Mouse (Mus musculus) stomach, embryonic 16.5 days (tissue): ENCODE results near the gene Ppp1r16b. TPM values are rescaled to one million over a fixed set of nuclear protein-coding genes. Genes with fewer than 3 reads are reported as not detected.
A peak's percentile ranks its signal among the peaks of the same experiment; 100 is the strongest.

Source experiments
- ATAC-seq: fragments of 200-750 bp; cut with Nextera tagmentation; 2 replicates; pipeline ENCODE4 v1.8.0; 2017; ENCODE audit warnings: moderate number of reproducible peaks, moderate TSS enrichment; ENCODE audit not compliant: insufficient read depth, low FRiP score
- H3K27ac ChIP-seq: fragments of 300-500 bp; sonication (generic); 2 replicates; pipeline ENCODE4 v1.5.1; 2014; ENCODE audit warnings: low read length
- H3K27me3 ChIP-seq: fragments of 300-500 bp; sonication (generic); 2 replicates; pipeline ENCODE4 v1.6.1; 2014; ENCODE audit warnings: low read length, control low read depth, mixed read lengths; ENCODE audit not compliant: control insufficient read depth, insufficient read depth
- H3K36me3 ChIP-seq: fragments of 300-500 bp; sonication (generic); 2 replicates; pipeline ENCODE4 v1.6.1; 2014; ENCODE audit warnings: low read length; ENCODE audit not compliant: control insufficient read depth, insufficient read depth
- H3K4me1 ChIP-seq: fragments of 300-500 bp; sonication (generic); 2 replicates; pipeline ENCODE4 v1.6.1; 2014; ENCODE audit warnings: low read length, control low read depth, mixed read lengths; ENCODE audit not compliant: control insufficient read depth, insufficient read depth
- H3K4me2 ChIP-seq: fragments of 300-500 bp; sonication (generic); 2 replicates; pipeline ENCODE4 v1.6.1; 2014; ENCODE audit warnings: low read depth, low read length, mixed read lengths
- H3K4me3 ChIP-seq: fragments of 300-500 bp; sonication (generic); replicated peaks from 2 replicates; pipeline ENCODE4 v1.5.1; 2014; ENCODE audit warnings: mild to moderate bottlenecking, low read length
- H3K9ac ChIP-seq: fragments of 300-500 bp; sonication (generic); 2 replicates; pipeline ENCODE4 v1.6.1; 2014; ENCODE audit warnings: low read length
- H3K9me3 ChIP-seq: fragments of 300-500 bp; sonication (generic); replicated peaks from 2 replicates; pipeline ENCODE4 v1.6.1; 2016; ENCODE audit warnings: low read length, control low read depth; ENCODE audit not compliant: control insufficient read depth
- WGBS: fragments of 180-500 bp; shearing (Covaris S2); extraction: QIAGEN DNeasy Blood & Tissue Kit; methylation state at CpG from one replicate; pipeline ENCODE4 v1.1.7; 2014; 5-methylcytosine and 5-hydroxymethylcytosine counted together
- polyA plus RNA-seq: library from polyadenylated mRNA; unstranded; fragments of >200 nt; fragmentation: Nextera tagmentation; extraction: Ambion mirVana; gene quantifications from 2 replicates; pipeline ENCODE4 v1.2.1, GENCODE M21; 2015

Gene Ppp1r16b
- 3.5 and 4.1 TPM in 2 replicates for polyA plus RNA-seq

GRCm38 (mm10) chr2:158665098-158665497 is at the start of gene Ppp1r16b:
Gene Ppp1r16b (plus strand): TSS chr2:158665398.
- Histone ChIP-seq H3K9me3 (no peaks in the 10 kb centered on the region), H3K27me3 (peaks cover 46% of the 10 kb centered on the region), H3K4me1 (peaks cover 6% of the 10 kb centered on the region; the same call in 1 of the 2 replicates), H3K36me3 (no peaks in the 10 kb centered on the region), H3K4me2 (no peak within 1 kb of the TSS), H3K9ac (no peak within 1 kb of the TSS), H3K27ac (no peak within 1 kb of the TSS), H3K4me3 (no peak within 1 kb of the TSS)
- 58% methylated on average over 4 of the region's 4 CpGs for WGBS
- ATAC-seq, result no peak

DNA sequence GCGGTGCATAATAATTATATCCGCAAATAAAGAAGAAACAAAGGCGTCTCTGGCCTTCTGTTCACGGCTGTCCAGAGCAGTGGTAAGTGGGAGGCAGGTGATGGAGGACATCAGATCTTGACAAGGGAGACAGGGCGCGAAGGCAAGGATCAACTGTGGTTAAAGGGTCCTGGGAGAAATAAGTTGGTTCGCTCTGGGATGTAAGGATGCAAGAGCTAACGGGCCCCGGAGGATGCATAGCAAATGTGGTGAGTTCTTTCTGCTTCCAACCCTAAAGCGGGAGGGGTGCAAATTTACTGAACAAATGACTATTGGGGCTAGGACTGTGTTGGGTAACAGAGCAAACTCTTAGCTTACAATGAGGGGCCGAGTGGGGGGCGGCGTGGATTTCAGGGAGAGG is 49.5 kb upstream of the Ppp1r16b start:
- Histone ChIP-seq H3K4me2 (no peak overlapping the region), H3K4me3 (no peak overlapping the region), H3K27ac (no peak overlapping the region), H3K4me1 (no peaks in the 10 kb centered on the region), H3K36me3 (no peaks in the 10 kb centered on the region), H3K9ac (no peak overlapping the region), H3K9me3 (no peaks in the 10 kb centered on the region), H3K27me3 (peaks cover 92% of the 10 kb centered on the region)
- ATAC-seq, result no peak
- 5% methylated on average over 13 of the region's 13 CpGs for WGBS

GRCm38 (mm10) chr2:158616296-158616695 is 48.9 kb upstream of the Ppp1r16b start:
- no peak overlapping the region for H3K9ac ChIP-seq
- H3K4me3 ChIP-seq, result no peak overlapping the region
- no peaks in the 10 kb centered on the region for H3K4me1 ChIP-seq
- H3K27ac ChIP-seq, result no peak overlapping the region
- no peaks in the 10 kb centered on the region for H3K9me3 ChIP-seq
- no peak for ATAC-seq
- no peak overlapping the region for H3K4me2 ChIP-seq
- H3K36me3 ChIP-seq, result no peaks in the 10 kb centered on the region
- peaks cover 92% of the 10 kb centered on the region for H3K27me3 ChIP-seq
- 2% methylated on average over 12 of the region's 12 CpGs for WGBS

DNA sequence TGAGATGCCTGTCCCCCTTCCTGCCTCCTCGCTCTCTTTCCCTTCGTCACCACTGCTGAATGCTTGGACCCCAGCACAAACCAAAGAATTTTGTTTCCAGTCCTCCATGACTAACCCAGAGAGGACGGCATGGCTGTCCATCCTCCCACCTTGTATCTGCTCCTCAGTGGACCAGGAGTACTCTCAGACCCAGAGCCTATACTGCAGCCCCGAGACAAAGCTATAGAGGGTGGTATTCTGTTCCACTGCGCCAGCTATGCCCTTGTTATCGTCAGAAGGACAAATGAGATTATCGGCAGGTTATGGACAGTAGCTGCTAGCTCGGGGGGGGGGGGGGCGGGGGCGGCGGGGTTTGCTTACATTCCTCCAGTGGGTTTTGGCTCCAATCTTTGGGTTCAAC is 48.4 kb upstream of the Ppp1r16b start:
- H3K36me3 ChIP-seq, result no peaks in the 10 kb centered on the region

DNA sequence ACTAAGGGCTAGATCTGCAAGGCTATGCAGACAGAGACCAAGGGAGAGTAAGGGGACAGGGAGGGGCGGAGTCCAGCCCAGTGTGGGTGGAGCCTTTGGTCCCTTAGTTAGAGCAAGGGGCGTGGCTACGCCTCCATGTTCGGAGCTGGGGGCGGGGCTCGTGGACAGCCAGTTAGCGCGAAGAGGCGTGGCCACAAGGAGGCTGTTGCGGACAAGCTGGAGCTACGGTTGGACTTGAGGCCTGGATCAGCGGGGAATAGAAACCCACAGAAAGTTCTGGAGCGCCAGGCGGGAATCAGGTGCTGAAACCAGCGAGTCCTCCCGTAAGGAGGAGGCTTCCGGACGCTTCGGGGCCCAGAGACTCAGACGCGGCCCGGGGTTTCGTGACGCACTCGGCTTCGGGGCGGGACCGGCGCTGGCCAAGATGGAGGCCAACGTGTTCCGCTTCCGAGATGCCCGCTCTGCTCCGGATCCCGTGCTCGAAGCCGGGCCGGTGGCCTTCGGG is 40.4 kb upstream of the Ppp1r16b start, which contains the start of gene Actr5:
TSS of gene Actr5 (plus strand) at position 171 of the 505 bp plus-strand sequence.
- Histone ChIP-seq H3K4me1 (peaks cover 5% of the 10 kb centered on the region; the same call in 1 of the 2 replicates), H3K4me2 (peak within 1 kb of the TSS; percentile 93), H3K27me3 (peaks cover 18% of the 10 kb centered on the region; the same call in 1 of the 2 replicates), H3K9me3 (no peaks in the 10 kb centered on the region), H3K36me3 (peaks cover 4% of the 10 kb centered on the region; the same call in 1 of the 2 replicates), H3K4me3 (peak within 1 kb of the TSS; percentile 76), H3K9ac (peak within 1 kb of the TSS; percentile 84), H3K27ac (peak within 1 kb of the TSS; percentile 95)
- WGBS, result under 1% methylated on average over 39 of the region's 39 CpGs
- peak; percentile 96 for ATAC-seq

More for the DNA sequence above, 48.4 kb upstream of the Ppp1r16b start:
- no peak for ATAC-seq
- Histone ChIP-seq H3K4me2 (no peak overlapping the region), H3K27ac (no peak overlapping the region), H3K9me3 (no peaks in the 10 kb centered on the region), H3K9ac (no peak overlapping the region), H3K4me1 (no peaks in the 10 kb centered on the region), H3K4me3 (no peak overlapping the region), H3K27me3 (peaks cover 92% of the 10 kb centered on the region)
- WGBS, result 14% methylated on average over 11 of the region's 11 CpGs

DNA sequence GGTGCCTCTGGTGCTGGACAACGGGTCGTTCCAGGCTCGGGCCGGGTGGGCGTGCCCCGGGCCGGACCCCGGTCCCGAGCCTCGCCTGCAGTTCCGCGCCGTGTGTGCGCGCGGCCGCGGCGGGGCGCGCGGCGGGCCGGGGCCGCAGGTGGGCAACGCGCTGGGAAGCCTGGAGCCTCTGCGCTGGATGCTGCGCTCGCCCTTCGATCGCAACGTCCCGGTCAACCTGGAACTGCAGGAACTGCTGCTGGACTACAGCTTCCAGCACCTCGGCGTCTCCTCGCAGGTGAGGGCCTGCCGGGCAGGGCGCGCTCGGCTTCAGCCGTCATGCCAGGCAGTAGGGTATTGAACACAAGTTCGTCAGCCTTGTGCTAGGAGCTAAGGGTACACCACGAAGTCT is 40.0 kb upstream of the Ppp1r16b start:
- Histone ChIP-seq H3K4me3 (peak overlapping the region; percentile 76), H3K27me3 (peaks cover 14% of the 10 kb centered on the region; the same call in 1 of the 2 replicates), H3K27ac (peak overlapping the region; percentile 95), H3K4me1 (peaks cover 5% of the 10 kb centered on the region; the same call in 1 of the 2 replicates), H3K36me3 (peaks cover 4% of the 10 kb centered on the region; the same call in 1 of the 2 replicates), H3K4me2 (peak overlapping the region; percentile 93), H3K9ac (peak overlapping the region; percentile 84), H3K9me3 (no peaks in the 10 kb centered on the region)
- ATAC-seq, result peak; percentile 39; the same call in 1 of the 2 replicates
- under 1% methylated on average over 39 of the region's 44 CpGs for WGBS

DNA sequence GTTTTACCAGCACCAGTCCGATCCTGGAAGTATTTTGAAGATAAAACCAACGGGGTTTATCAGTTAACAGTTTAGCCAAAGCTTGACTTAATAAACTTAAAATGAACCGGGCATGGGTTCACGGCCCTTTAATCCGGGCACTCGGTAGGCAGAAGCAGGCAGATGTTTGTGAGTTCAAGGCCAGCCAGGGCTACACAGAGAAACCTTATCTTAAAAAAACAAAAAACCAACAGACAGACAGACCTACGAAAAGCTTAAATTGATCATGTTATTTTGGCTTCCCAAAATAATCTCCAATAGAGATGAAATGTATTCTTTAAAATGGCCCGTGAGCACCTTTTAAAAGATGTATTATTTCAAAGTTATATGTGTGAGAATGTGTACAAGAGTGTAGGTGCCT is 39.5 kb upstream of the Ppp1r16b start:
- Histone ChIP-seq H3K36me3 (peaks cover 4% of the 10 kb centered on the region; the same call in 1 of the 2 replicates), H3K27me3 (peaks cover 12% of the 10 kb centered on the region; the same call in 1 of the 2 replicates), H3K4me3 (peak overlapping the region; percentile 76), H3K9me3 (no peaks in the 10 kb centered on the region), H3K27ac (no peak overlapping the region), H3K4me1 (peaks cover 5% of the 10 kb centered on the region; the same call in 1 of the 2 replicates), H3K9ac (peak overlapping the region; percentile 84), H3K4me2 (peak overlapping the region; percentile 93)
- ATAC-seq, result no peak
- WGBS, result 29% methylated on average over 8 of the region's 8 CpGs

DNA sequence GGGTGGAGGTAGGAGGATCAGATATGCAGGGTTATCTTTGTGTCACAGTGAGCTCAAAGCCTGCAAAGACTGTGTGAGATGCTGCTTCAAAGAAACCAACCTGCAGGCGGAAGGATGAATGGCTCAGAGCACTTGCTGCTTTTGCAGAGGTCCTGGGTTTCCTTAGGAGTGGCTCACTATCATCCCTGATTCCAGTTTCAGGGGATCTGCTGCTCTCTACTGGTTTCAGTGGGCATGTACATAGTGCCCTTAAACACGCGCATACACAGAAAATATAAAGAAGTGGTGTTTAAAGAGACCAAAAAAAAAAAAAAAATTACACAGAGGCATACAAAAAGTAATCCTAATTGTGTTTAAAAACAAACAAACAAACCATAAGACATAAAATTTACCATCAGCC is 36.3 kb upstream of the Ppp1r16b start:
- H3K27ac ChIP-seq, result no peak overlapping the region
- 72% methylated on average over 3 of the region's 3 CpGs for WGBS
- no peaks in the 10 kb centered on the region for H3K27me3 ChIP-seq
- H3K9ac ChIP-seq, result no peak overlapping the region
- ATAC-seq, result no peak
- no peak overlapping the region for H3K4me2 ChIP-seq
- no peaks in the 10 kb centered on the region for H3K9me3 ChIP-seq
- no peak overlapping the region for H3K4me3 ChIP-seq
- H3K4me1 ChIP-seq, result peaks cover 5% of the 10 kb centered on the region; the same call in 1 of the 2 replicates
- peaks cover 15% of the 10 kb centered on the region for H3K36me3 ChIP-seq

GRCm38 (mm10) chr2:158629414-158629813 is 35.8 kb upstream of the Ppp1r16b start:
- Histone ChIP-seq H3K4me3 (no peak overlapping the region), H3K27ac (no peak overlapping the region), H3K9ac (no peak overlapping the region), H3K4me2 (no peak overlapping the region), H3K9me3 (no peaks in the 10 kb centered on the region), H3K36me3 (peaks cover 15% of the 10 kb centered on the region), H3K27me3 (no peaks in the 10 kb centered on the region), H3K4me1 (peaks cover 5% of the 10 kb centered on the region; the same call in 1 of the 2 replicates)
- ATAC-seq, result no peak
- WGBS, result 66% methylated on average over 1 of the region's 1 CpGs
